Mouse (Mus musculus) embryo, embryonic 10 days (tissue): ENCODE results near the gene Zfp688.
A peak's percentile ranks its signal among the peaks of the same experiment; 100 is the strongest.
"Not testable (repeated sequence)": the region's sequence is repeated elsewhere in the genome, so short reads cannot be mapped to it uniquely, and the experiment has no call there.

Experiments used
- DNase-seq: peaks from one replicate; pipeline ENCODE4 v3.0.0-alpha.2; 2015; ENCODE audit warnings: low spot score

Gene Zfp688

GRCm38 (mm10) chr7:127421388-127422191, at the start of gene Zfp688:
TSS of gene Zfp688 (minus strand) at chr7:127422068.
- DNase-seq, result peak; percentile 98

- DNase-seq, result no peak
These were observed 49.8 kb upstream of the Zfp688 start for GRCm38 (mm10) chr7:127471646-127472010.

DNA sequence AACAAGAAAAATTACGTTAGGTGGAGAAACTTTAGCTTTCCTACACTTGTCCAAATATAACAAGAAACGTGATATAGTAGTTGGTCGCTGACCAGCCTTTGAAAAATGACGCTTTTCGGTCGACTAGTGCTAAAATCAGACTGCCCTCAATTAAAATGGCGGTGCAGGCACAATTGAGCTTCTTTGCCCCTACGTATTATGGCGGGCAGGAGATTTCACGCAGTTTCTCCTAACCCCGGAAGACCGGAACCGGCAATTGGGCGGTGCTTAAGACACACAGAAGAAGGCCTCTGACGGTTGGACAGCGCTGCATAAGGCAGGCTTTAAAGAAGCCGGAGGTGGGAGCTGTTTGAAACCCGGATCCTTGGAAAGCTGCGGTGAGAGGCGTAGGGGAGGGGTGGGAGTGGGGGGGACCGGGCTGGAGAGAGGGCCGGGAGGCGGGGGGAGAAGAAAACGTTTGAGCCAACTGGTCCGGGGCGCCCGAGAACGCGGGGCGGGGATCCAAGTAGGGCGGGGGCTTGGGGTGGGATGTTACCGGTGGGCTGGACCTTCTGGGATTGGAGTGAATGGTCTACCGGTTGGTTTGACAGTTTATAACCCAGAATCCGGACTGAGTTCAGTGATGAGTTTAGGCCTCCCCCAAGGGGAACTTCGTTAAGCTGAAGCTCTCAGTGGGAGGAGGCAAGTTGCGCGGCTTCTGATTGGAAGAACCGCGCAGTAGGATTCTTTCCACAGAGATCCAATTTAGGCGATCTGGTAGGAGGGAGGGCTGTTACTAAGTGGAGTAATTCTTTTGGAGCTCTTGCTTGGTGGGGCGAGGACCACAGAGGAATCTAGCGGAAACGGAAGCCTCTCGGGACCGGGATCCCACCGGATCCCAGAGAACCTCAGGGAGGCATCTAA, 49.1 kb upstream of the Zfp688 start:
- DNase-seq, result peak; percentile 96

DNA sequence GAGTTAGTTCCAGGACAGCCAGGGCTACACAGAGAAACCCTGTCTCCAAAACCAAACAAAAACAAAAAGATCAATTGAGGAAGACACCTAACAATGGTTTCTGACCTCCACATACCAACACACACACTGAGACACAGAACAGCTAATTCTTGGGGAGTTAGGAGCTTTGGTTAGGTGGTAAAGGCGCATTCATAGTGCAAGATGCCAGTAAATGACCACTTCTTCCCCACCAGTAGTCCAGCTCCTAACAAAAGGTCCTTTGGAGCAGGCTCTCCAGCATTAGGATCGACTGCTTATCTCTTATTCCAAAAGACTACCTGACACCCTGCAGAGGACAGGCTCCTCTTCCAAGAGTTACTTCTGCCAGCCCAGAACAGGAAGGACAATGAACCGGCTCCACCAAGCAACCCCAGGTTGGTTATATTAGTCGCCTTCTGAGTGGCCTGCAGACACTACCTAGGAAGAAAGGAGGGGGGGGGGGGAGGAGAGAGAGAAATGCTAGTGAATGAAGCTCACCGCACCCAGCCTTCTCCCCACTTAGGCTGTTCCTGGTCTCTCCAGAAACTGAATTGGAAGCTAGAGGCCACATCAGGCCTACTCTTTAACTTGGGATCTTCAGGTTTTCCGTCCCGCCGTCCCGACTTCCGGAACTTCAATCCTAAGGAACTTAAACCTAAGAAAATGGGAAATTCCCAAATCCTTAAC, 48.3 kb upstream of the Zfp688 start:
- peak; percentile 45 for DNase-seq

DNA sequence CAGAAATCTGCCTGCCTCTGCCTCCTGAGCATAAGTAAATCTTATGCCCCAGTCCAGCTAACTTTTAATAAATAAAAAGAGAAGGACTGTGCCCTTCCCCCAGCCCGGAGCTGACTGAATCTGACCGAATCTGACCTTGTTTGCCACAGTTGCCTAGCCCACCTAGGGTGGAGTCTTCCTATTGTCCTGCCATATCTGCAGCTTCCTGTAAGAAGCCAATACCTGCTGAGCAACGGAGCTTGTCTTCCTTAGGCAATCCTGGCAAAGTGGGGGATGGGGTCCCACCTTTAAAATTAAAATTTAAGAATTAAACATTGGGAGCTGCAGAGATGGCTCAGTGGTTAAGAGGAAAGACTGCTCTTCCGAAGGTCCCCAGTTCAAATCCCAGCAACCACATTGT, 44.7 kb upstream of the Zfp688 start:
- no peak for DNase-seq

DNA sequence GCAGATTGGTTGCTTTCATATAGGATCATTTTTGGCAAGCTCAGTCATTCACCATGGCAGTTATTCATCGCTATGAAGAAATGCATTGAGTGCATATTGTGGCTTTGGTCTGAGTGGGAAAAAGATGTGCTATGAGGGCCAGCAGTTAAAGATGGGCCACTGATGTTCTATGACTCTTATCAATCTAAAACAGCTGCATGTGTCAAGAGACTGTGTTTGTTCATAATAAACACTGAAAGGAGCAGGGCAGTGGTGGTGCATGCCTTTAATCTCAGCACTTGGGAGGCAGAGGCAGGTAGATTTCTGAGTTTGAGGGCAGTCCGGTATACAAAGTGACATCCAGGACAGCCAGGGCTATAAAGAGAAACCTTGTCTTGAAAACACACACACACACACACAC, 43.8 kb upstream of the Zfp688 start:
- DNase-seq, result not testable (repeated sequence)

GRCm38 (mm10) chr7:127465191-127465590, 43.3 kb upstream of the Zfp688 start:
- DNase-seq, result no peak

DNA sequence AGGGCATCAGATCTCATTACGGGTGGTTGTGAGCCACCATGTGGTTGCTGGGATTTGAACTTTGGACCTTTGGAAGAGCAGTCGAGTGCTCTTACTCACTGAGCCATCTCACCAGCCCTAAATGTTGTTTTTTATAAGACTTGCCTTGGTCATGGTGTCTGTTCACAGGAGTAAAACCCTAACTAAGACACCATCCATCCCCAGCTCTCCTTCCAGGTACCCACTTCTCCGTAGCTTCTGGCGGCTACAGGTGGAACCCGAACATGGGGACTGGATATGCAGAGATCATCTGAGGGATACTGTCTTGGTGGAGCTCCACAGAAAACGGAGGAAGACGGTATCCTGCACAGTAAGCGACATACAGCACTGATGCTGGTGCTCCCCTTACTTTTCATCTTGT, 37.4 kb upstream of the Zfp688 start, which contains the start of gene Prr14:
Gene Prr14 (plus strand): TSS at position 301 of the 400 bp plus-strand sequence.
- not testable (repeated sequence) for DNase-seq

DNA sequence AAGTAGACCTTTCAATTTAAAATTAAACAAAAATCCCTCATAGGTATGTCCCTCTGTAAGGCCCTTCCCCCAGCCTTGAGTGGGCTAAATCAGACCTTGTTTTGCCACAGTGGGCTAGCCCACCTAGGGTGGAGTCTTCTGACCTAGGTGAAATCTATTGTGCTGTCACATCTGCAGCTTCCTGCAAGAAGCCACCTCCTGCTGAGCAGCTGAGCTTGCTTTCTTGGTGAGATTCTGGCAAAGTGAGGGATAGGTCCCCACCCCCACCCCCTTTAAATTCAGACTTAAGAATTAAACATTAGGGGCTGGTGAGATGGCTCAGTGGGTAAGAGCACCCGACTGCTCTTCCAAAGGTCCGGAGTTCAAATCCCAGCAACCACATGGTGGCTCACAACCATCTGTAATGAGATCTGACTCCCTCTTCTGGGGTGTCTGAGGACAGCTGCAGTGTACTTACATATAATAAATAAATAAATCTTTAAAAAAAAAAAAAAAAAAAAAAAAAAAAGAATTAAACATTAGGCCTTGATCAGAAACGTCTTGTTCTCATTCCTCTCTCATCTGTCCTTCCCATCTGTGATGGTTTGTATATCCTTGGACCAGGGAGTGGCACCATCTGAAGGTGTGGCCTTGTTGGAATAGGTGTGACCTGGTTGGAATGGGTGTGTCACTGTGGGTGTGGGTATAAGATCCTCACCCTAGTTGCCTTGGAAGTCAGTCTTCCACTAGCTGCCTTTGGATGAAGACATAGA, 36.7 kb upstream of the Zfp688 start:
- not testable (repeated sequence) for DNase-seq

DNA sequence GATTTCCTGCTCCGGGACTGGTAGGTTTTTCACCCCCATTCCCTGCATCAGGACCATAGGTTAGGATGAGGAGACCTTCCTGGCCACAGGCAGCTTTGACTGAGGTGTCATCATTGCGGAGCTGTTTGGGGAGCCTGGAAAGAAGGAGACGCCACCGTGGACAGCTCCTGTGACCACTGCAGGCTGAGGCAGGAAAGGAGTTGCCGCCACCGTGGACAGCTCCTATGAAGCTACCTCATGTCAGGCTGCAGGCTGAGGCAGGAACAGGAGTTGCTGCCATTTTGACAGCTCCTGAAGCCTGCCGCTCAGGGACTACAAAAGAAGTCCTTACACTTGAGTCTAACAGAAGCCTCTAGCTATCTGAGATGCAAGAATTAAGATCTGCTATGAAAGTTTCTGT, 33.0 kb upstream of the Zfp688 start:
- no peak for DNase-seq

DNA sequence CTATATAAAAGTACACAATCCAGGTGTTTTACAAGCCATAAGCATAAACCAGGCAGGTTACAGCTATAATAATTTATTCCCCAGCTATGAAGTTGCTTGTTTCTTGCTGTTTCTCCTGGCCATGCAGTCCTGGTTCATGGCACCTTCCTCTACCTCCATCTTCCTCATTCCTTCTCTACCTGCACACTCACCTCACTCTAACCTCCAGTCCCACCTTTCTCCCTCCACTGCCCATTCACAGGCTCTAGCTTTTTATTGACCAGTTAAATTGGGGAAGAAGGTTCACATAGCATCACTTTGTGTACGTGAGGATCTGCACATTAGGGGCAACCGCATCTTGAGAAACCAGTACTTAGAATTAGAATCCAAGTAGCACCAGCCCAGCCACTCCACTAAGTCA, 31.2 kb upstream of the Zfp688 start:
- DNase-seq, result no peak

DNA sequence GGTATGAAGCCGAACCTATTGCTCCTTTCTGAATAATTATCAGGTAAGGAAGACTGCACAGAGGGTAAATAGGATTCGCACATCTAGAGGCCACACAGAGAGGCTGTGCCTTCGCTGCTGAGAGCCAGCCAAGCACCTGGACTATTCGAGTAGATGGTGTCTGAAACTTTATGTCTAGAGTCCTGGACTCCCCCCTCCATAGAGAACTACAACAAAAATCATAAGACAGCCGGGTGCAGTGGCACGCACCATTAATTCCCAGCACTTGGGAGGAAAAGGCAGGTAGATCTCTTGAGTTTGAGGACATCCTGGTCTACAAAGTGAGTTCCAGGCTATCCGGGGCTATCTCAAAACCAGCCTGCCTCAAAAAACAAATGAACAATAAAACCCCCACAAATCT, 28.1 kb upstream of the Zfp688 start:
- DNase-seq, result no peak

- peak; percentile 98 for DNase-seq
These were observed 26.8 kb upstream of the Zfp688 start, which contains the start of gene Zfp689 for GRCm38 (mm10) chr7:127448521-127449300. TSS of gene Zfp689 (minus strand) at chr7:127449158.

DNA sequence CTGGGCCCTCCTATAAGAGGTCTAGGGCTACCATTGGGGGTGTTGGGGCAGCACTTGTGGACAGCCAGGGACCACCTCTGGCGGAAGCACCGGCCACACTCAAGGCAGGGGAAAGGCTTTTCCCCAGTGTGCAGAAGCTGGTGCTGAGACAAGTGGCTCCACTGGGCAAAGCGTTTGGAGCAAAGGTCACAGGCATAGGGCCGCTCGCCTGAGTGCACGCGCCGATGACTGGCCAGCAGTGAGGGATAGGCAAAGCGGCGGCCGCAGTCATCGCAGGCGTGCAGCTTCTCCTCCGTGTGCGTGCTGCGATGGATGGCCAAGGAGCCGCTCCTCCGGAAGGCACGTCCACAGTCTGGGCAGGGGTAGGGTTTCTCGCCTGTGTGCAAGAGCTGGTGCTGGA, 22.1 kb upstream of the Zfp688 start:
- no peak for DNase-seq

DNA sequence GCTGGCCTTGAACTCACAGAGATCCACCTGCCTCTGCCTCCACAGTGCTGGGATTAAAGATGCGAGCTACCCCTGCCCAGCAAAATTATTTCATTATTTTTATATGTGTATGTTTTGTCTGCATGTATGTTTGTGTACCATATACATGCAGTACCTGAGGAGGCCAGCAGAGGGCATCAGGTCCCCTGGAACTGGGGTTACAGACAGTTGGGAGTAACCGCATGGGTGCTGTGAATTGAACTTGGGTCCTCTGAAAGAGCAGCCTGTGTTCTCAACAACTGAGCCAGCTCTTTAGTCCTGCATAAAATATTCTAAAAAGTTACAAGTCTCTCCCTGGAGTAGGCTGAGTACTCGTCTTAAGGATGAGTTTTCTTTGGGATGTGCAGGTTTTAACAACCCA, 15.9 kb upstream of the Zfp688 start:
- no peak for DNase-seq

GRCm38 (mm10) chr7:127435206-127435605, 13.3 kb upstream of the Zfp688 start:
- DNase-seq, result no peak

DNA sequence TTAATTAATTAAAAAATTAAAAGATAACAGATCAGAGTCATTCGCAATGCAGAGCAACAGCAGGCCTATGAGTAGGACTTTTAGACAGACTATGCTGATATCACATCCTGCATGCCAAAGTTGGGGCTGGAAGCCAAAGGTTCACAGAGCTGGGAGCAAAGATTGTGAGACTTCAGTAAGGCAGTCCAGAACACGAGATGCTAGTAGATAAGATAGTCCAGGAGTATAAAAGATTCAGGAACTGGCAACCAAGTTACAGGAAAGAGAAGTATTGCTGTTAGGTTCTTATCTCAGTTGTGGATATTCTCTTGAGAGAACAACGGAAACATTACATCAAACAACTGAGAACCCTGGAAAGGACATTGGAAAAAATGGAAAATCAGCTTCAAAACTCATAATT, 4.5 kb upstream of the Zfp688 start:
- no peak for DNase-seq

- no peak for DNase-seq
These were observed 4.0 kb upstream of the Zfp688 start for GRCm38 (mm10) chr7:127425911-127426310.

- DNase-seq, result no peak
These were observed 3.4 kb upstream of the Zfp688 start for GRCm38 (mm10) chr7:127425291-127425690.

- peak; percentile 33 for DNase-seq
These were observed 379 bp upstream of the Zfp688 start for GRCm38 (mm10) chr7:127422247-127422646.

DNA sequence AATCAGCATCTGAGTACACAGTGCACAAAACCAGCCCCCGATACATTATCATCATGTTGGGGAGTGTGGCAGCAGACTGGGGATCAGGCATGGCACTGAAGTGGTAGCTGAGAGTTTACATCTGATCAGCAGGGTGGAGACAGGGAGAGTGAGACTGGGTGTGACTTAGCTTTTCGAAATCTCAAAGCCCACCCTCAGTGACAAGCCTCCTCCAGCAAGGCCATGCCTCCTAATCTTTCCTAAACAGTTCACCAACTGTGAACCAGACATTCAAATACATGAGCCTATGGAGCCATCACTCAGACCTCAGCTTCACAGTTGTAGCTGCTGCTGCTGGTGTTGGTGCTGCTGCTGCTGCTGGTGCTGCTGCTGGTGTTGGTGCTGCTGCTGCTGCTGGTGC, 10.4 kb downstream of the Zfp688 start:
- DNase-seq, result no peak
